Mouse (Mus musculus) liver, adult 2 months (tissue): ENCODE data around the gene Hpgds.

ENCODE experiments used
- CTCF ChIP-seq: fragments of 200-500 bp; IDR thresholded peaks from 2 replicates; pipeline ENCODE4 v1.5.1; 2011; ENCODE audit warnings: low read depth, low read length, control low read depth
- POLR2A ChIP-seq: fragments of 200-500 bp; IDR thresholded peaks from 2 replicates; pipeline ENCODE4 v1.6.1; 2011; ENCODE audit warnings: low read length, control low read depth; ENCODE audit not compliant: insufficient read depth; ENCODE audit errors: extremely low read depth

DNA sequence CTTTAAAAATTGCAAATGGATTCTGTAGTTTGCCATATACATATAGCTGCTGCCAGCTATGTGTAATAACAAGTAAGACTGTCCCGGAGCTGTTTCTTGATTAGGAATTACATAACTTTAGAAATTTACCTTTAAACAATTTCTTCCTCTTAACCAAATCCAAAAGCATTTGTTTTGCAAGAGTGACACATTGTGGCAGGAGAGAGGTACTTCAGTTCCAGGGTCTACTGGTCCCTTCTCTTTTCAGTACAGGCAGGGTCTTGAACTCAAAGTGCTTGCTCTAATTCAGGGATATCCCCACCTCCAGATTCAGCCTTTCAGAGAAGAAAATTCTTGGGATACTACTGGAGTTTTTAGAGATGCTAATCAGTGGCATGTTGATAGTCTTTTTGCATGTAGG is 65.6 kb downstream of the Hpgds start:
- TF ChIP-seq CTCF (no peak), POLR2A (no peak)
